Mouse (Mus musculus): ENCODE measurements around the gene Slc25a30.

Gene Slc25a30

DNA sequence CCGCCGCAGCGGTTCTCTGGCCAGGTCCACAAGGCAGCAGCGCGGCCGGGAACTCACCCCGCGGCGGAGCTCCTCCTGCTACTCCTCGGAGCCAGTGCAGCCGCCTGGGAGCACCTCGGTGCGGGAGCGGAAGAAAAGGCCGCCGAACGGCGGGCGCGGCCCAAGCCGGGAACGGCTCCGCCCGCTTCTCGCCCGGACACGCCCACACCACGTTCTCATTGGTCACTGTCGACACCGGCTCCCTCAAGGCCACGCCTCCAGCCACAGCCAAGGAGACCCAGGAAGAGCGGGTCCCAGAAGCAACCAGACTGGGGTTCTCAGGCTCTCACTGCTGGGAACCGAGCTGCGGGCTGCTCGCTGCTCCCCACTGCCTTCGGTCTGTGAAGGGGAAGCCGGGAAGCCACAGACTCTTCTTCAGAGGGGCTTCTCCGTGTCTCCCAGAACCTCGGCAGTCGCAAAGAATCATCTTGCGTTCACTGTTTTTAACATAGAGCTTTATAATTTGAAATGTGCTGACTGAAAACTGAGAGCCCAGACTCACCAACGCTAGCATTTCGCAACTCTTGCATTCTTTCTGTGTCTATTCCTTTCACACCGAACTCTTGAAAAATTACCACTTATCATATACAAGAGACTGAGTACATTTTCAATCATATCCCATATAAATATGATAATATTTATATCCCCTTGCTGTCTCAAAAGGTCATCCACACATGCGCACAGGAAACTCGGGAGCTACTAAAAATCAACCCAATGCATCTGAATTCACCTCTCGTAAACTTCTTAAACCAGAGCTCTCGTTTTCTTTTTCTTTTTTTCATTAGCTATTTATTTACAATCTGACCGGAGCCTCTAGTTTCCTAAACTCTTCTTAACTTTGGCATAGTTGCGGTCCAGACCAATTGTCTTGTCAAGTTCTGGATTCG lies at the start of gene Slc25a30:
Gene Slc25a30 (minus strand): TSS at position 170 of the 926 bp plus-strand sequence.
- DNase-seq (ENCODE audit: low read depth): peak; percentile 86

DNA sequence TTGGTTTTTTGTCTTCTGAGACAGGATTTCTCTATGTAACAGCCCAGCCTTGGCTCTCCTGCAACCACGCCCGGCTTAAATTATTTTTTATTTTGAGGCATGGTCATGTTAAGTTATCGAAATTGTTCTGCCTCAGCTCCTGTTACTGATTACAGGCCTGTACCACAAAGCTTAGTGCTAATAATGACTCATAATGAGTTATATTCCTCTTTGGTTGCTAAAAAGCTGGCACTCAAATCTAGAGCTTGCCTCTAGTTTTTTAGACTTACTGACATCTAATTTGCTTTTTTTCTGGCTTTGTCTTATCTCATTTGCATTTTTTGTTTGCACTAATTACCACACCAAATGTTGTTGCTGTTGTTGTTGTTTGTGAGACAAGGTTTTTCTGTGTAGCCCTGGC lies 49.7 kb upstream of the Slc25a30 start:
- no peak for DNase-seq (ENCODE audit: low read depth)

DNA sequence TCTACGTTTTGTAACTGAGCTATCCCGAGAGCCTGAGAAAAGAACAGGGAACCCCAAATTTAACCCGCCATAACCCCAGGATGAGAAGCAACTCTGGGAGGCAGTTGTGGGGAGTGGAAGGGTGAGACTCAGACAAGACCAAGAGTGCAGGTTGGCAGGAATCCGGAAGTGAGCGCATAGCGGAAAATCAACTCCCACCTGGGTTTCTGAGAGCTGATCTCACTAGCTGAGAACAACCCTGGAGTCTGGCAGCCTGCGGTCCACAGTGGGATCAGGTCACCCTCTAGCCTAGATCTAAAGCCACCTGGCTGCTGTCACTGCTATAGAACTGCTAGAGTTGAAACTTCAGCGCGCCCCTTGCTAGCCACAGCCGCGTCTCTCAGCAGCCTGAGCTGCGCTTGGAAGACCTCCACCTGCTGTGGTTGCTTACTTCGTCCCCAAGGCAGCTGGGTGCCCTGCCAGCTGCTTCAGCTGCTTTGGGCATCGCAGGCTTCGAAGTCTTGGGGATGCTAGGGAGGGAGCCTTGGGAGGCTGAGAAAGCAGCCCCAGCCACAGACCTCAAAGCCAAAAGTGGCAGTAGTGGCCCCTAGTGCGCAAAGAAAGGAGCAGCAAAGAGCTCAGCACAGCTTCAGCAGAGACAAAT lies 48.0 kb upstream of the Slc25a30 start:
- peak; percentile 54 for DNase-seq (ENCODE audit: low read depth)

DNA sequence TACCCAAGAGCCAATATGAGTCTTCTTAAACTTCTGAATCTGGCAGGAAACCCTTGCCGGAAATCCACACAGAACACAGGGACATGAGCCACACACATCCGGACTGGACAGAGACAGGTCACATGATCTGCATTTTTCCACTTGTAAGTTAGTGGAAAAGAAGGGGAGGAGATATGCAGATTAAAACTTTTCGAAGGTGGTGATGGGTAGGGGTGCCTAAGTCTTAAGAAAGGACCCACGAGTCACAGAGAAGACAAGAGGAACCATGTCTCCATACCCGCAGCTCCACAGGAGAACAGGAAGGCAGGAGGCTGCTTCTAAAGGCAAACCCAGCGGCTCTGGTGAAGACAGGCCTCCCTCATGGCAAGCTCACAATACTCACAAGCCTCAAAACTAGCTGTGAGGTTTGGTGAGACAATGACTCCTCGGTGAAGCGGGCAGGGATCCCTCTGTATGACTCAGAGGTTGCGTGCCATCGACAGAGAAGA lies 47.5 kb upstream of the Slc25a30 start:
- peak; percentile 87 for DNase-seq (ENCODE audit: low read depth)

DNA sequence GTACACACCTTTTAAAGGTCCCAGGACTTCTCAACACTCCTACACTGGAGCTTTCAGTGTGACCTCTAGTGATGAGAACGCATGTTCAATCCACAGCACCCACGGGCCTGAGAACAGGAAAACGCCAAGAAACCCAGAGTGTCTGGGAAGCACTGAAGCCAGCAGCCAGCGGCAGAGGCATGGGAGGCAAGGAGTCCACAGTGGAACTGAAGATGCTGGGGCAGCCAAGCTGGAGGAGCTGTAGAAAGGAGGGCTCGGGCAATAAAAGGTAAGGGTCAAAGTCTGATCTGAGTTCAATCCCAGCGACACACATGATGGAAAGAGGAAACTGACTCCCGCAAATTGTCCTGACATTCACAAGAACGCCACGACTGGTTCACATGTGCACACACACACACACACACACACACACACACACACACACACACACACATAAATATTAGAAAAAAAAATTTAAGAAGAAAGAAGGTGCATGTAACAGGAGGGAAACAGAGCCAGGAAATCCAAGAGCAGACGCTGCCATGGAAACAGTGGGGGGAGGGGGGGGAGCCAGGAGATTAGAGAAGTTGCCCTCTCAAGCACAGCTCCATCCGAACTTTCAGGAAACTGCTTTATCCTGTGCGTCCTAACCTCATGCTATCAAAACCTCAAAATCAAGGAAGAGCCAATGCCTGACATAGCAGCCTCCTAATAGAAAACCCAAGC lies 46.9 kb upstream of the Slc25a30 start:
- no peak for DNase-seq (ENCODE audit: low read depth)

DNA sequence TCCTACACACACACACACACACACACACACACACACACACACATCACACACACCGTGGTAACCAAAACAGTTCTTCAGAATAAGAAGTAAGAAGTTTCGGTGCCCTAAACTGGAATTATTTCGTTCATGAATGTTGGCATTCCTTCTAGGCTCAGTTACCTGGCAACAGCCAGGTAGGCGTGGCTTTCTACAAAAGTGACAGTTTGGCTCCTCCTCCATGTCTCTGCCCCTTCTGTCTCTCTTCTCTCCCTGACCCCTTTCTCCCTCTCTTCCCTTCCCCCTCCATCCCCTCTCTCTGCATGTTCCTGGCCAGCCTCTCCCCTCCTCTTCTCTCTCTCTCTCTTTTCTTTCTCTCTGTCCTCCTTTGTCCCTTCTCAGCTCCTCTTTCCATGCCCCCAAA lies 46.1 kb upstream of the Slc25a30 start:
- DNase-seq (ENCODE audit: low read depth): no peak

DNA sequence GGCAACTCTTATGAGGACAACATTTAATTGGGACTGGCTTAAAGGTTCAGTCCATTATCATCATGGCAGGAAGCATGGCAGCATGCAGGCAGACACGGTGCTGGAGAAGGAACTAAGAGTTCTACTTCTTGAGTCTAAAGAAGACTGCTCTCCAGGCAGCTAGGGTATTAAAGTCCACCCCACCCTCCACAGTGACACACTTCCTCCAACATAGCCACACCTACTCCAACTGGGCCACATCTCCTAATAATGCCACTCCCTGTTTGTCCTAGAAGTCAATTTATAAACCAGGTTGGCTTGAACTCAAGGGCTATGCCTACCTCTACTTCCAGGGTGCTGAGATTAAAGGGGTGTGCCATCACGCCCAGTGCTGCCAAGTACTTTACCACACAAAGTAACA lies 45.2 kb upstream of the Slc25a30 start:
- no peak for DNase-seq (ENCODE audit: low read depth)

DNA sequence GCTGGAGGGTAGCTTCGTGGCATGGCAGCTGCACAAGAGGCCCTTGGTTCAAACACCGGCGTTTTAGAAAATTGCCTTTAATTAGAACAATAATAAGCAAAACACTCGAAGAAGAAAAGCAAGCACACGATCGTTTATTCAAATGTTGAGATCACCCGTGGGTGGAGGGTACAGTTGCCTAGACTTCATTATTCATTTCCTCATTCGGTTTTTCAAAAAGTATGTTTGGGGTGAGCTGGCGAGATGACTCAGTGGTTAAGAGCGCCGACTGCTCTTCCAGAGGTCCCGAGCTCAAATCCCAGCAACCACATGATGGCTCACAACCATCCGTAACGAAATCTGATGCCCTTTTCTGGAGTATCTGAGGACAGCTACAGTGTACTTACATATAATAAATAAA lies 43.0 kb upstream of the Slc25a30 start:
- peak; percentile 71 for DNase-seq (ENCODE audit: low read depth)

DNA sequence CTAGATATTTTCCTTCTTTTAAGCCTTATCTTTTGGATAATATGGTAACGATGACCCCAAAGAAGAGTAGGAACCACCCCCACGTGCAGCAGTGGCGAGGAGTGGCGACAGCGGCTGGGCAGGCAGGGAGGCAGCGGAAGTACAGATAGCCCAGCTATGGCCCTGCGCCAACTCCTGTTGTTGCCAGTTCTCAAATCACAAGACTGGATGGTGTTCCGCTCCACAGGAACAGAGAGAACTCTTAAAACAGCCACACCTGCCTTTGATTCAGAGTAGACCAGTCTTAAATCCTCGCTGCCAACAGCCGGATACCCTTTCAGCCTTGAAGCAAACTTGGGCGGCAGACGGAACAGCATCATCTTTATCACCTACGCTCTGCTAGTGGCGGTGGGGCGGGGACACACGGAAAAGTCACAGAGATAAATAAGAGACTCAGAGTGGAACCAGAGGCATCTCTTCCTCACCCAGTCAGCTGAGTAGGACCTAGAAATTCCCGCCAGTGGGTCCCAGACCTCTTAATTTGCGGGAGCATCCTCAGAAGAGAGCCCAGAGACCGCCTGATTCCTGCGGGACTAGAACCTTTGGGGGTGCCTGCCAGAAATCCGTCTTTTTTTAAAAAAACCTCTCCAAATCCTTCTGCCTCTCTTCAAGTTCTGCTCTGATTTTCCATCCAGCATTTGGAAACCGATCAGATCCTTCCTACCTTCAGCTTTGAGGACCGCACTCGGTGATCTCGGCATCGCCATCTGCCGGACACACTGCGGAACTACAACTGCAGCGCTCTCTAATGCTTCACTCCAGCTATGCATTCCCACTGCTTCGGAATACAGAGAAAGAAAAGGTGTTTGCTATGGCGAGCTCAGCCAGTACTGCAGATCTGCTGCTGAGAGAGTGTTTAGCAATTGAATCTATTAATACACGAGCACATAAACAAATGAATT lies 42.3 kb upstream of the Slc25a30 start:
- peak; percentile 79 for DNase-seq (ENCODE audit: low read depth)

DNA sequence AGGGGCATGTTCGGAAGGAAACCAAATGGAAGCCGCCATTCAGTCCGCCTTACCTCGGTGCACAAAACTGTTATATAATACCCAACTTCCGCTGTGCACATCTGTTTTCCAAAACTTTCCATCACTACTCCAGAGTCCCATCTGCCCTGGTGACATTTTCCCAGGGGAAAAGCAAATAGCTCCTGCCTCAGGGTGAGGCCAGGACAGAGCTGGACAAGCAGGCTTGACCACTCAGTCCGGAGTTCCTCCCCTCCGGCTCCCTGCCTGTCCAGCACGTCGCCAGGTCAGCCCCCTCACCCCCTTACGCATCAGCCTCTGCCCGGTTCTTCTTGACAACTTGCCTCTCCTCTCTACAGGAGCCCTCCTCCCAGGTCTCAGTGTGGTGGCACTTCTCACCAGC lies 41.4 kb upstream of the Slc25a30 start:
- DNase-seq (ENCODE audit: low read depth): no peak

DNA sequence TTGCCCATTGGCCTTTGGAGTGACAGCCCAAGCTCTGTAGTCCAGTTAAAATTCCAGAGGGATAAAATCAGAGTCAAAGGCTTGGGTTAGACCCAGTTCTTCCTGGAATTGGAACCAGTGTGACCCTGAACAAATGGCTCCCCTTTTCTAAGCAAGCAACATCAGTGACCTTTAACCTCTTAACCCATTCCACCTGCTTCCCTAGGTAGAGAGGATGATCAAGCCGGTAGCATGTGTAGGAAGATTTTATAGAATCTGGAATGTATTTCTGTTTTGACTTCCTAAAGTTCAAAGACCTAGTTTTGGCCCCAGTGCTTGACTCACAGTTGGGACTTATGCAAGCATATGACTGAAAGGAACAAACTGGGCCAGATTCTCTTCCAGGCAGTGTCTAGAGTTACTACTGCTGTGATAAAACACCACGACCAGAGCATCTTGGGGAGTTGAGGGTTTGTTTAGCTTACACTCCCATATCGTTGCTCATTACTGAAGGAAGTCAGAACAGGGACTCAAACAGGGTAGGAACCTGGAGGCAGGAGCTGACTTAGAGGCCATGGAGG lies 40.1 kb upstream of the Slc25a30 start:
- DNase-seq (ENCODE audit: low read depth): no peak

DNA sequence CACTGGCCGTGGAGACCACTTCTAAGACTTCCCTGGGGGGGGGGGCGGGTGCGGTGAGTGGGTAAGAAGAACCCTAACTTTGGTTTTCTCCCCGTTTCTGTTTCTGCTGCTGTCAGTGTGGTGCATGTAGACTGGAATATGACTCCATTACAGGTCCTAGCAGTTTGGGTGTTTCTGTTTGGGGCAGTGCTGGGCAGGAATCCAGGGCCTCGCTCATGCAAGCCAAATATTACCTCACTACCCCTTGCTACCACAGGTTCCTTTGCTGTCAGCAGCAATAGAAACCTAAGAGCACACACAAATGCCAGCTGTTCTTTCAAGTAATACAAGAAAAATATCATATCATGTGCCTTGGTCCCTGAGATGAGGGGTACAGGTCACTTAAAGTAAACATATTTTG lies 33.2 kb upstream of the Slc25a30 start:
- DNase-seq (ENCODE audit: low read depth): peak; percentile 77

DNA sequence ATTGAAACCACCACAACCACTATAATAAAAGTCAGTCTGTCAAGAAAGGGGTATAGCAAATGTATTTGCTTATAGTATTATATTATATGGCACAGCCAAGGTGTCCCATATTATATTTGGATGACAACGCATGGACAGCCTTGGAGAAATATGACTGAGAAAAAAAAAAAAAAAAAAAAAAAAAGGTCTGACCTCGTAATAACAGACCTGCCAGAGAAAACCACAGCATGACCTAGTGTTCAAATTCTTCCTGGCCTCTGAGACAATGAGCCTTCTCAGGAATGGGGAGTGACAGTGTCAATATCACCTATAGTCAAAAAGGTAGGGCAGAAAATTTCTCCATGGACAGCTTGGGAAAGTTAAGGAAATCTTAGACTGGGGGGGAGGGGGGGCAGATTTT lies 32.5 kb upstream of the Slc25a30 start:
- DNase-seq (ENCODE audit: low read depth): no peak

DNA sequence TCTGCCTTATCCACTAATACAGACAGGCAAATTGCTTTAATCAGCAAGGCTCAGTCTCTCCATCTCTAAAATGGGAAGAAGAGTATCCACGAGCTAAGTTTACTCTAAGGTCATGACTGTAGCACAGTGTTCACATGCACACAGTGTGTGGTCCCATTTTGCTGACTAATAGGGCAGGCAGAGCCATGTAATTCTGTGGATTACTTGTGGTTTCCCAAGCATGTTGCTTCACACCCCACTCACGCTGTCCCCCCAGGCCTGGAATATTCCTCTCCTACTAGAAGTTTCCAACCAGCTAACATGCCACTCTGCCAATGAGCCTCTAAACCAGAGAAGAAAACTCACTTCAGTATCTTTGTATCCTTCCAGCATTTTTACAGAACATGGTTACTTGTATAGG lies 31.7 kb upstream of the Slc25a30 start:
- DNase-seq (ENCODE audit: low read depth): no peak

DNA sequence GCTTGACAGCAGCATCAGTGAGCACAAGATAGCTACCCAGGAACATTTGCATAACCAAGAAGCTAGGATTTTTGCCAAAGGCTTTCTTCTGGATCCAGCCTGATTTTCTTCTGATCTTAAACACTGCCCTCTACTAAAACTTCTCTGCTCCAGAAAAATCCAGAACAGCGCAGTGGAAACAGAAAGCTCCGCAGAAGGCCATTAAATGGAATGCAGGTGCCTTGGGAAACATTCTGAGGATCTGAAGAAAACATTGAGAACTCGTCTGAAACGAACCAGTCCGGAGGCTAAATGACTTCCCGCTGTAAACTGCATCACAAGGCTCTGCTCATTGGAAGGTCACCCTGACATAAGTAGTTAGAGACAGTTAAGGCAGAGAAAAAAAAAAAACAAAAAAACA lies 23.1 kb upstream of the Slc25a30 start:
- no peak for DNase-seq (ENCODE audit: low read depth)

DNA sequence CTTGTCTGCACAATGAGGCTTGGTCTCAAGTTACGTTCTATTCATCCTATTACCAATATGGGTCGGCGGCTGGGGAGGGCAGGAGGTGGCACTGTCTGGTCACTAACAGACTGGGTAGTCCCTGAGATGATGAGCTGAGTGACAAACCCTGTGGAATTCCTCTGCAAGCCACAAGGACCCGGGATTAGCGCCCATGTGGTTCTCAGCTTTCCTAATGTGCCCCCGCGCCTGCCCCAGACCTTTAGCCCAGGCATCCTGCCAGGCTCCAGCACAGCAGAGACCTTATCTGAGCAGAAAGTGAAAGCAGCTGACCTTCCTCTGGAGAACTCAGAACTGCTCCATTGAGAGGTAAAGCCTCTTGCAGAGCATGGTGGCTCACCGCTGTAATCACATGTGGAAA lies 21.0 kb upstream of the Slc25a30 start:
- no peak for DNase-seq (ENCODE audit: low read depth)

DNA sequence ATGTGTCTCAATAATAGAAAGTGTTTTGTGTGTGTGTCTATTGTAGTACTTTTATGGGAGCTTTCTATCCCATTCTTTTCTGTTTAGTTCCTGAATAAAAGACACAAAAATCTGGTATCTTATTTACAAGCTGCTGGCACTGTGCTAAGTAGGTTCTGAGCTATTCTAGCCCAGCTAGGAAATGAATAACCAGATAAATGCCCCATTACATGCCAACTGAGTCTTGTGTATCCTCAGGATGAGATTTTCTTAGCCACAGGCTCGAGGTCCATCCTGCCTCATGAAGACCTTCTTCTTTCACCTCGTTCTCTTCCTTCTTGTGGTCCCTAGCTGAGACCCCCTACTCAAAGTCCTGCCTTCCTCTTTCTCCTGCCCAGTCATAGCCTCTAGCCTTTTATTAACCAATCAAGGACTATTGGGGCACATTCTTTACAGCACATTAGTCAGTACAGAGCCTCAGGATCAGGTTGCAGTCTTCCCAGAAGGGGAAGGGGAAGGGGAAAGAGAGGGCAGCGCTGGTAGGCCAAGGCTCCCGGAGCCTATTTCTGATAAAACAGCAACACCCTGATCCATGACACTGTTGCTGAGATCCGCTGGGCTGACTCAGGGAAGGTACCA lies 11.0 kb upstream of the Slc25a30 start:
- no peak for DNase-seq (ENCODE audit: low read depth)

DNA sequence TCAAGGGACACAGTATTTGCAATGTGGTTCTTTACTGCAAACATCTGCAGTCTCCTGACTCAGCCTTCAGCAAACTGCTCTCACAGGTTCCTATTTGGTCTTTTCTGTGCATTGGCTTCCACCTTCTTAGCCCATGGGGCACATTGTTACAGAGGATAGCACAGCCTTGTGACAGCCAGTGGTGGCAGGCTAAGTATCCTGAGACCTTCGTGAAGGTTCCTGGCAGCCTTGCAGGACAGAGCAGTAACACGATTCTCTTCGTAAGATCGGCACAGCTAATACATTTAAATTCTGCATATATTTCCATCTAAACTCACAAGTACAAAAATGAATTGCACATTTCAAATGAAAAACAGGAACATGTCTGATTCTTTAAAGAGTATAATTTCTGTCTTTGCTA lies 9.1 kb upstream of the Slc25a30 start:
- no peak for DNase-seq (ENCODE audit: low read depth)

DNA sequence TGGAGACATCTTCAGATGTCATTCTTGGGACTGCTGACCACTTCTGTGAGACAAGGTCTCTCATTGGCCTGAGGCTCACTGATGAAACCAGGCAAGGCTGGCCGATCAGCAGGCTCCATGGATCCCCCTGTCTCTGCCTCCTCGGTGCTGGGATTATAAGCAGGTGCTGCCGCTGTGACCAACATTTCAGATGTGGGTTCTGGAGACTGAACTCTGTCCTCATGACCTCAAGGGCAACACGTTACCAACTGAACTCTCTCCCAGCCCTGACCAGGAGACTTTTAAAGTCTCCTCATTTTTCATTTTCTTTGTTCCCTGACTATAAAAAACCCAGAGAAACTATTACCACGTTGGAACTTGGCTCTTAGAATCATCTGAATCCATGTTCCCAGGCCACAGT lies 7.9 kb upstream of the Slc25a30 start:
- DNase-seq (ENCODE audit: low read depth): no peak

DNA sequence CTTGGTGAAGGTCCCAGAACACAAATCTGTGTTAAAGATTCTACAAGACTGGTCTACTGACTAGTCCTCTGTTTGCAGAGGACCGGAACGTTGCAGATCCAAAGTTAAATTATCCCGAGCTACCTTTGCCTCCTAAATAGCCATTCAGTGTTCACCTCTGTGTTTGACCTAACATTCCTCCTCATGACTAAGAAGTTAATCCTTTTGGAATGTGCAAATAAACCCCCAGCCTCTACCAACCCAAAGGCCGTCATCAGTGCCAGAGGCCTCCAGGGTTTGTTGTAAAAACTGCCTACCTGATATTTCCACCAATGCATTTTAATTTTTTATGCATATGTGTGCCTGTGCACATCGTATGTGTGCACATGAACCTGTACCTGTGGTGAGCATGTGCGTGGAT lies 7.5 kb upstream of the Slc25a30 start:
- no peak for DNase-seq (ENCODE audit: low read depth)

DNA sequence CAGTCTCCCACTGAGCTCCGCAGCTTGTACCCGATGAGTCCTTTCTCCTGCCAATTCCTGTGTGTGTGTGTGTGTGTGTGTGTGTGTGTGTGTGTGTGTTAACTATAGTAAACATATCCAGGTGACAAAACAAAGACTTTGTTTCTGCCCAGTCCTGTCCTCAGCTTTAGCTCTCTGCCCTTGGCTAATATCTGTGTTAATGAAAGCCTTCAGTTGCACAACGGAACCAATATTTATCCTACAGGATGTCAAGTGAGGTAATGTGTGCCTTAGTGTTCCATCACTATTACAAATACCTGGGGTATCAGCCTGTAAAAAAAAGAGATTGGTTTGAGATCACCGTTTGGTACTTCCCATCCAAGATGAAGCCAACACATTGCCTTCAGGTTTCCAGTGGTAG lies 6.3 kb upstream of the Slc25a30 start:
- DNase-seq (ENCODE audit: low read depth): no peak
